Mouse (Mus musculus) thymus, postnatal 0 days (tissue): ENCODE measurements around the gene Arid1b. TPM values are rescaled to one million over a fixed set of nuclear protein-coding genes. Genes with fewer than 3 reads are reported as not detected.

Source experiments
- DNase-seq: peaks from one replicate; pipeline ENCODE4 v3.0.0-alpha.2; 2015; ENCODE audit warnings: low spot score
- polyA plus RNA-seq: library from polyadenylated mRNA; unstranded; fragments of >200 nt; fragmentation: Nextera tagmentation; extraction: Ambion mirVana; gene quantifications from 2 replicates; pipeline ENCODE4 v1.2.1, GENCODE M21; 2015

Gene Arid1b
- polyA plus RNA-seq, 1 experiment from 2014 or later = 12.6 TPM

DNA sequence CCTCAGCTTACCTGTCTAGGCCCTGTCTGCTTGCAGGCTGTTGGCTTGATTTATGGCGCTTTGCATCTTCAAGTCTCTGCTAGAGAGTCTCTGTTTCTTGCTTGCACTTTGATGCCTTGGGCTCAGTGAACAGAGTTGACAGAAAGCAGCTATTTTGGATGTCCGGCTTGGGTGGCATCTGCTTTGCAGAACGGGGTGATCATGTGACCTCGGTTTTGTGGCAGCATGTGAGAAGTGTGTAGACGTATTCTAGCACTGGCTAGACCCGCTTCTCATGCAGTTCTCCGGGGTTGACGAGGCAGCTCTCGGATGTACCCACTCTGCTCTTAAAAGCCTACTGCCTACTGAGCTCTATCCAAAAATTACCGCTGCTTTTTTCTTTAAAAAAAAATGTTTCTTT is 22.9 kb downstream of the Arid1b start:
- no peak for DNase-seq

DNA sequence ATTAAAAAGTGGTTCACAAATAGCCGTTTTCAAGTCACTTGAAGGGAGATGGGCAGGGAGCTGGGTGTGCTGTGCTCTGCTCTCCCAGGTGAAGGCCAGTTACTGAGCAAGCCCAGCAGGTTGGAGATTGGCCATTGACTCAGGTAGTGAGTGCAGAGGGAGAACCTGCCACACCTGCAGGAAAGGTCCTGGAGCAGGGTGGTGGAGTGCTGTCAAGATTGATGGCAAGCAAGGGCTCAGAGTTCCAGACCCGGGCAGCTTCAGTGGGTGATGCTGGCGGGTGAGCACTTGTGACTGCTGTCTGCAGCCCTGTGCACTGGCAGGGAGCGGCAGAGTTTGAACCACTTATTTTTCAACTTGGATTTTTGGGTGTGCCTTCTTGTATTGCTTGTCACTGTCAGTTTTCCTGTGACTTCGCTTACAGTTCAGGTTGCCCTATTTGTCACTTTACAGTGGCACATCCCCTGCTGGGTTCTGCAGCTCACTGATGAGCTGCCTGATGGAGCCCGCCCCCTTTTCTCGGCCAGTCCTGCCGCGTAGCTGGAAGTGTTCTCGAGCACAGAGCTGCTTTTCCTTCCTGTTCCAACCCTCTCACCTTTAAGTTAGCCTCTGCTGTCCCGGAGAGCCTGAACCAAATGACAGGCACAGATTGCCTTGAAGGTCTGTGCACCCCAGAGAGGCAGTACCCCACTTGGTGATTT is 27.3 kb downstream of the Arid1b start:
- no peak for DNase-seq

DNA sequence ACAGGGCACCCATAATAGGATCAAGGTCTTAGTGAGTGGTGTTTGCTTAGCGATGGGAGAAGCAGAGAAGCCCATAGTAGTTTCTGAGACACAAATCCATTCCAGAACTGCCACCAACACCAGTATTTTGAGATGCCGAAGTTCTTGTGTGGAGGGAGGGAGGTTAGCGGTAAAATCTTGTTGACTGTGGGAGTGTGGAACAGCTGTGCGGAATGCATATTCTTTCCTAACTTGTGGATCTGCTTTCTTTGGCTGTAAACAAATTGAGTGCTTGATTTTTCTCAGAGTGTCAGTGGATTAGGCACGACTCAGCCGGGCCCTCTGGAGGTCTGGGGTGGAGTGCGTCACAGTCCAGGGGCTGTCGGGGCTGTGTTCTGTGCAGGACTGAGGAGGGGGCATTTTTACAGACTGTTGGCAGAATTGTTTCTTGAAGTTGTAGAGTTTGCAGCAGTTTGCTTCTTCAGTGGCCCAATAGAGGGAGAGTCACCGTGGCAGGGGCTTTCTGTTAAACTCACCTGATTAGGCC is 27.9 kb downstream of the Arid1b start:
- no peak for DNase-seq

DNA sequence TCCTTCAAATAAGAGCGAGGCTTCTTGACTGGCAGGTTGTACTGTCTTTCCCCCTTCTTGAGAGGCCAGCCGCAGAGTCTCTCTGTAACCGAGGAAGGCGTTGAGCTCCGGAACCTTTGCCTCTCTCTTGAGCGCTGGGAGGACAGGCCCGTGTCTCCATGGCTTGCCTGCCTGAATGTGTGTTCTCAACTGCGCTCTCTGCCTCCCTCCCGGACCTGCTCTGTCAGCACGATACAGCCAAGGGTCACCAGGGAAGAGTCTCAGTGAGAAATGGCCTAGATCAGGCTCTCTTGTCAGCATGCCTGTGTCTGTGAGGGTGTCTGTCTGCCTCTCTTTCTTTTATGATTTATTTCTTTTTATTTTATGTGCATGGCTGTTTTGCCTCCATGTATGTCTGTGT is 29.6 kb downstream of the Arid1b start:
- no peak for DNase-seq

DNA sequence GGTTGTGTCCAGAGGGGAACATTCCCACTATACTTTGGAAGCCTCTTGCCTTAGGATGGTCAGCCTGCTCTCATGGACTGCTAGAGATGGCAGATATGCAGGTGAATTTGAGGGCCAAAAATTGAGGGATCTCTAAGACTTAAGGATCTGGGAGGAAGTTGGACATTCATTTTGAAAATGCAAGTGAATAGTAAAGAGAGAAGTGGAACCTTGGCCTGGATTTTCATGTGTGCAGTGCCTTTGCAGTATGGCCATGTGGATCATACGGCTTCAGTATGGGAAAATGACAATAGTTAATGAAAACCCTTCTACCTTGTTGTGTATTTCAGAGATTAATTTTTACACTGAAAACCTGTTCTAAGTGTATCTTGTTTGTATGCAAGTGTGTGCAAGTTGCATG is 31.3 kb downstream of the Arid1b start:
- DNase-seq = no peak

DNA sequence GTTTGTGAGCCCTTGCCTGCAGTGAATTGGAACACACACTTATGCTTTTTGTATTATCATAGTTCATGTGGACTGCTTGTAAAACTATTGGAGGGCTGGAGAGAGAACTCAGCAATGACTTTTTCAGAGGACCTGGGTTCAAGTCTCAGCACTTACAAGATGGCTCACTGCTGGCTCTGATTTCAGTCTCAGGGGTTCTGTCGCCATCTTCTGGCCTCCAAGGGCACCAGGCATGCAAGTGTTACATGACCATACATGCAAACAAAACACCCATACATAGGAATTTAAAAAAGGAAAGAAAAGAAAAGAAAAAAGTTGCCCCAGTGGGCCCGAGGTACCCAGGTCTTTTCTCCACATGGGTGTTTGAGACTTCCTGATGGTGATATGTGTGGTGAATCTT is 32.4 kb downstream of the Arid1b start:
- peak; percentile 19 for DNase-seq

DNA sequence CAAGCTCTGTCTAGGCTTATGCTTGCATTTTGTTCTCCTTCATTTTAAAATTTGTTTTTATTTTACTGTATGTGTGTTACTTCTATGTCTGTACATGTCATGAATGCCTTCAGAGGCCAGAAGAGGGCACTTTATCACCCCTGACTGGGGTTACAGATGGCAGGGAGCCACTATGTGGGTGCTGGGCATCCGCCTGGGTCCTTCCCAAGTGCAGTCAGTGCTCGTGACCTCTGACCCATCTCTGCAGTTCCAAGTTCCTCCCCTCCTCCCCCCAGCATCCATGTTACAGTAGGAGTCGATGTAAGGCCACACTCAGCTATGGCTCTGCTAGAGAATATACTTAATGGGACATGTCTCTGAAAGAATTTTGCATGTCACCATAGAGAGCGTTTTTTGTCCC is 35.0 kb downstream of the Arid1b start:
- DNase-seq = no peak

DNA sequence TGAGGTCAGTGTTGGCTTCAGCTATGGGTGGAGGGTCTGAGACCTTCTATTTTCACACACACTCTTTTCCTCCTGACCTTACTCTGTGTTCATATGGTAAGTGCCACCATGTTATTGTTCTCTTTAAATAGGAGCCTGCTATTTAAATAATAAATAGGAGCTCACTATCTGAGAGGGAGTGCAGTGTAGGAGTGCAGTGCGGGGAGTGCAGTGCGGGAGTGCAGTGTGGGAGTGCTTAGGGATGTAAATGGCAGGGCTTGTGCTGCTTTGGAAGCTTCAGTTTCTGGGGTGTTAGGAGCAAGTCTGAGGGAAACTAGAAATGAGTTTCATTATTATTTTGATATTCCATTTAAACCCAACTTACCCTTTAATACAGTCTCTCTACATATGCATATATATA is 36.2 kb downstream of the Arid1b start:
- no peak for DNase-seq

DNA sequence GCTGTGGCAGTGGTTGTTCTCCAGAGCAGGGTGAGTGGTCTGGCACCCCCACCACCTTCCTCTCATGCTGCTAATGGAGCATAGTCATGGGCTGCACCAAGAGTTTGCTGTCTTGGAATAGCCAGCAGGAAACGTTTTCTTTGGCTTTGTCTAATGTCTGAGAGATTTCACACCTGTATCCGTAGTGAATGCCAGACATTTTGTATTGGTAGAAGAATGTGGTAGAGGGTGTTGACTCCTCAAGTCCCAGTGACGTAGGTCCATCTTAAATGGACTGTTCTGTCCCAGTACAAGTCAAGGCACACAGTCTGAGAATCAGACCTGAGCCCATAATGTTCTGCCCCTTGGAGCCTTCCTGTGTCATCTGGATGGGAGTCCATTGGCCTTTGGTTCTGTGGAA is 39.2 kb downstream of the Arid1b start:
- no peak for DNase-seq

DNA sequence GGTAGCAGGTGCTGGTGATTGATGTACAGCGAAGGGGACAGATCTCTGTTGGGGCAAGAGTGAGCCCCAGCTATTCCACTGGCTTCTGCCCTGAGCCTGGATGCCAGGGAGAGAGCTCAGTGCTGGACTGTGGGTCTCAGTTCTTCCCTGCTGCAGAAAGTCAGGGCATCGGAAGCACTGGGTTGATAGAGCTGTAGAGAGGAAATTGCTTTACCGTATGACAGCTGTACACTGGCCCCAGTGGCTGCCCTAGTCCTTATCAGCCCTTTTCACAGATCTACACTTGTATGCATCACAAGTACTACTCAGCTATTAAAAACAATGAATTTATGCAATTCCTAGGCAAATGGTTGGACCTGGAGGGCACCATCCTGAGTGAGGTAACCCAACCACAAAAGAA is 40.1 kb downstream of the Arid1b start:
- DNase-seq = no peak

DNA sequence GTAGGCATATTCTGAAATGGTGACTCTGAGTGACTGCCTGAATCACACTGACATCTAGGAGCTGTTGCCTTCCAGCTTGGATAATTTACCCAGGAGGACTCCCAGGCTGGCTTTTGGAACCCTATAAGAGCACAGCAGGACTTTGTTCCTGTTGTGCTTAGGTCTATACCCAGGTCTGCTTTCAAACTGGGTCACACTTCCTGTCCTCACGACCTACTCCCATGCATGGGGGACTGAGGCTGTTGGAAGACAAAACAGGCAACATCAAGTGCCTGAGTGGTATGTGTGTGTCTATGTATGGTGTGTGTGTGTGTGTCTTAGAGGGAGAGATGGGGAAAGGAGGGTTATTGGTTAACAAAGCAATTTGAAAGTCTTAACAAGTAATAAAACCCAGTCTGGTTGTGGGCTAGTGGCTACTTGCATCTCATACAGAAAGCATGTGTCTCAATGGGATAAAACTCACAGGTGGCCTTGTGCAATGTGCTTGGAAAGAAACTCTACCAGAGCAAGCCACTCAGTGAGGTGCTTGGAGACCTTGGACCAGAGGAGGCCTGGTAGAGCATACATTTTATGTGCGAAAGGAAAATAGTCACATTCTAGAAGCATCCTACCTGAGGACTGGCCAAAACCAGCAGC is 42.2 kb downstream of the Arid1b start:
- DNase-seq = peak; percentile 70

DNA sequence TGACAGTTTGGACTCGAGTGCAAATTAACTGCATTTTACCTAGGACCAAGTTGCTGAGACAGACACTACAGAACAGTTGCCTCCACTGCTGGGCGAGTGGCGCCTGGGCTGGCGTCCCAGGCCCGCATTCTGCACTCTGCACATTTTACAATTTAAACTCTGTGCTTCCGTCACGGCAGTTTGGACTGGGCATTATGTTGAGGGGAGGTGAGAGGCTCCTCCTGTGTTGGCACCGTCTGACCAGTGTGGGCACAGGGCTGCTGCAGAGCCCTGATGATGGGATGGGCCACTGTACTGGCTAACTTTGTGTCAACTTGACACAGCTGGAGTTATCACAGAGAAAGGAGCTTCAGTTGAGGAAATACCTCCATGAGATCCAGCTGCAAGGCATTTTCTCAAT is 43.1 kb downstream of the Arid1b start:
- no peak for DNase-seq

DNA sequence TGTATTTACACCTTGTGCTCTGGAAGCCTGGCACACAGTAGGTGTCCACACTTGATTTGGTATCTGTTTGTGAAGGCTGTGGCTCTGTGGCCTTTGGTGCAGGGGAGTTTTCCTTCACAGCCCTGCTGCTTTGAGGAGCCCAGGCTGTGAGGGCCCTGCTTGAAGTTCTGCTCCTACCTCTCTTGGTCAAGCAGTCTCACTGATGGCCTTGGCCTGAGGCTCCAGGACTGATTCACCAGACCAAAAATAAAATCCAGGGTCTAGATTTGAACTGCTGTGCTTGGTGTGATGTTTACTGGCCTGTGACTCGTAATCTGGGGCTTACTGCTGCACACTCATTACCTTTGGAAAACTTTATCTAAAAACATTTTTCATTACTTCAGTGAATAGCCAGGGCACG is 45.7 kb downstream of the Arid1b start:
- no peak for DNase-seq

DNA sequence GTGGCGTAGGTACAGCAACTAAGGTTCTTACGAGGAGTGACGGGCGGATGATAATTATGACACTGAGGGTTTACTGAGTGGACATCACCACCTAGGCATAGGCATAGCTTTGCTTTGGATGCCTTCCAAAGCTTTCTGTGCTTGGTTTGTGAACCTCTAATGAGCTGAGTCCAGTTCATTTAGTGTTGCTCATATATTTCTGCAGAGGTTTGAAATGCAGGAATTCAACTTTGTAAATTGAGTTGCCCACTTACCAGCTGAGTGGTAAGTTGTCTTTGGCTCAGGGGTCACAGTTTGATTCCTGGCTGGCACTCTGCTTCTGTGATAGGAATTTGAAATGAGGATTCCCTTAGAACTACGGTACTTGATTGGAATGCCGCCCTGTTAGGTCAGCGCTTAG is 49.7 kb downstream of the Arid1b start:
- DNase-seq = no peak

DNA sequence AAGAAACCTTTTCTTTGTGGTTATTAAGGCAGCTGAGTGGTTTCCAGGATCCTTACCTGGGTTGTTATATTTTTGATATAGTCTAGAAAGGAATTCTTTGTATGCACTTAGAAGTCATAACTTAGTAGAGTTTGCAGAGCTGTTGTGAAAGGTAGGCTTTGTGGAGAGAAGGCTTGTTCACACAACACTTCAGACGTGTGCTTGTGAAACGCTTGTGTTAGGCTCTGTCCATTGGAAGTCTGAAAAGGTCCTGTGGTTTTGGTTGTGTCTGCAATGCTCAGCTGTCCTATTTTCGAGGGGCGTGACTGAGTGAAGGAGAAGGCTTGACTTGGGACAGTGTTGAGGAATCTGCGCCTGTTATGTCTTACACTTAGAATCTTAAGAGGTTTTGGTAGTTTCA is 51.5 kb downstream of the Arid1b start:
- no peak for DNase-seq

DNA sequence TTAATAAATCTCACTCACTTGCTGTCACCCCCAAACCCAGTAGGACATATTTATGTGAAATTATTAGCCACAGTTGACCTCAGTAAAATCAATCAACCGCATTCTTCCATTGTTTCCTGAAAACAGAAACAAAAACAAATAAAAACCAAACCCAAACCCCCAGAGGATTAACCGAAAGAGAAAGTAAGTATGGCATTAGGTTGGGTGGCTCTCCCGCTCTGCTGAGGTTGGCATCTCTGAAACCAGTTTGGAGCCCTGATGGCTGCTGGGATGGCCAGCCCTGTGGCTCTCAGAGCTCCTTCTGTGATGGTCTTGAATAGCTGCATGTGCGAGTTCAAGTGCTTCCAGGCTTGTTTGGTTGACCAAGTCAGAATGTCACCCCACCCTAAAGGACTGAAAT is 53.2 kb downstream of the Arid1b start:
- DNase-seq = no peak

DNA sequence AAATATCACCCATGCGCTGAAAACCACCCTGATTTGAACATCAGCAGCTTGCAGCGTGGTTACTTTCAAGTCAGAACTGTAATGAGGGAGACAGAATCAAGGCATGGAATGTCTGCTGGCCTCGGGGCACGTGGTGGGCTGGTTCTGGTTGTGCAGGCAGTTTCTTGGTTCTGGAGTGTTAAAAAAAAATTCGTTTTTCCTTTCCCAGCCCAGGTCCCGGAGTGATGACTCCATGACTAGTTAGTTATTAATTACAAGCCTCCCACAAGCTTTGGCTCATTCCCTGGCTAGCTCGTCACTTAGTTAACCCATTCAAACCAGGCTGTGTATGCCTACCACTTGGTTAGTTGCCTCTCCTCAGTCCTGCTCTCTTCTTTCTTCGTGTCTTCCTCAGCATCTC is 56.1 kb downstream of the Arid1b start:
- no peak for DNase-seq

DNA sequence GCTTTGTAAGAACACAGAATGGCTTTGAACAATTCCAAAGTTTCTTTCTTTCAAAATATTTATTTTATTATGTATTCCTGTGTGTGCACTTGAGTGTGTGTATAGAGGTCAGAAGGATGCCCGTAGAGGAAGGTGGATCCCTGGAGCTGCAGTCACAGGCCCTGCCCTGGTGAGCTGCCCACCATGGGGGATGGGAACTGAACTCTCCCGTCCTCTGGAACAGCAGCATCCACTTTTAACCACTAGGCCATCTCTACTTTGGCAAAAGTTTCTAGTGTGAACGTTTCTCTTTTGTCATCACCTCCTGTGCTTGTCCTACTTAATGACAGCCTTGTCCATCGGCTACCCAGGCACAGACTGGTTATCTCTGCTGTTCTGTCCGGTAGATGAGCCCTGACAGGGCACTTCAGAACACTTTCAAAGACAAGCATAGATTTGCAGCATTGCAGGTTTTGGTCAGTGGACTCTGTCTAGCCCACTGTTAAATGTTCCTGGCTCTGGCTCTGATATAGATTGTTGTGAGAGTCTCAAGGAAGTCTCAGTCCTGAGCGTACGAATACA is 56.9 kb downstream of the Arid1b start:
- no peak for DNase-seq

DNA sequence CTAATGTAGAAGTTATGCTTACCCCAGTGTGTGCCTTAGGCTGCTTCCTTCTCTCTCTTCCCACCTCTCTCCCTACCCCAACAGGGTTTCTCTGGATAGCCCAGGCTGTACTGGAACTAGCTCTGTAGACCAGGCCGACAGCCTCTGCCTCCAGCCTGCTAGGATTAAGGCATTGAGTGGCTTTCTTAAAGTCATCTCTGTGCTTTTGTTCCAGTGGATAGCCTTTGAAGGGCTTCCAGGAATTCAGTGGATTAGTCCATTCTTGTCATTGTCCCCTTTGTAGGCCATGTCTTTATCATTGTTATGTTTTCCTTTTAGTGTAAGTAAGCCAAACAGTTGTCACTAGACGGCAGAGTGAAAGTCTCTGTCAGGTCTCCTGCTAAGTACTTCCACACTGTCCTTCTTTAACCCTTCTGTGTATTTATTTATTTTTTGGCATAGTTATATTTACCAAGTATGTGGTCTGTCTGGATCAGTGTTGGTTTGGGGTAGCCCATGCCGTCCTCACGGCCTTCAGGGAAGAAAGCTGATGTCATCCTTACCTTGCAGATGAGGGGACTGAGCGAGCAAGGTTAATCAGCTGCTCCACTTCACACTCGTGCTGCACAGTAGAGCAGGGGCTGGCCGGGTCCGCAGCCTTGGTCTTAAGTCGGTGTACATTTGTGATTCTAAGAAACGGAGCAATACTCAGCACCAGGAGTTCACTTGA is 58.1 kb downstream of the Arid1b start:
- DNase-seq = no peak

DNA sequence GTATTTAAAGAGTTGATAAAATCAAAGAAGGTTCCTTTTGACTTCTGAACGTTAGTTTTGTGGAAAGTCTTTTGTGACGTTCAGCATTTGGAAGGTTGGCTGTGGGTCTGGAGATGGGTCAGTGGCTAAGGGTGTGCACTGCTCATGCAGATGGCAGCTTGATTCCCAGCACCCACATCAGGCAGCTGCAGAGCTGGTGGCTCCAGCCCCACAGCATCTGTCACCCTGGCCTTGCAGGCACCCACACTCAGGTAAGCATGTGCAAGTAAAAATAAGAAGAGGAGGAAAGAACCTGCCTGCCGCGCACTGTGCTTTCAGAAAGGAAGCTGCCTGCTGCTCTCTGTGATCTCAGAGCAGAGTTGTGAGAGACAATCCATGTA is 58.7 kb downstream of the Arid1b start:
- DNase-seq = peak; percentile 14

DNA sequence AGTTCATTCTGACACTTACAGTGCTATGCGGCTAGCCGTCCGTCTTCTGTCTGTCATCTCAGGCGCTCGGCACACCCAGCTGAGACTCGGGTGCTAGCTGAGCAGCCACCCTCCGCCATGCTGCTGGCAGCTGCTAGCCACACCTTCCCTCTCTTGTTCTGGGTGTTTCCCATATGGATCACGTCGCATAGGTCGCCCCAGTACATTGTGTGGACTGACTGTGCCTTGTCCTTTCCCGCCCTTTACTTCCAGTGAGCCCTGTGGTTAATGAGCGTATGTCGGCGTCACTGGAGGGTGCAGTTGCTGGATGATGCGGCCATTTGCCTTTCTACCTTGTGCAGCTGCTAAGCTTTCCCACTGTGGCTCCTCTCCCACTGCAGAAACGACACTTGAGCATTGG is 59.1 kb downstream of the Arid1b start:
- DNase-seq = no peak

DNA sequence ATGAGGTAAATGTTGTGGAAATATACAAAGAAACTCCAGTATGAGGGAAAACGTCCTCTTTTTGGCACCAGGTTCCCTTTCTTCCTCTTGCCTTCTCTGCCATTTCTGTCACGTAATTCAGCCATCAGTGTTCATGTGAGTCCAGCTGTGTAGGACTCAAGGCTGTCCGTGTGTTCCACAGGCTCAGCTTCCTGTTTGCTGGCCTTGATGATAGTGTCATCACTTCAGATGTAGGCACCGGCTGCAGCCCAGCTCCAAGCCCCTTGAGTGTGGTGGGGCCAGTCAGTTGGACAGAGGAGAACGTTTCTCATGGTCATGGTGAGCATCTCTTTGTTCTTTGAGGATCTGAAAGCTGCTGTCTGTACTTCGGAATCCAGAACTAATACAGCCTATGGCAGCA is 61.3 kb downstream of the Arid1b start:
- no peak for DNase-seq
